Mouse (Mus musculus) liver, embryonic 14.5 days (tissue): ENCODE data around the gene Tmcc3.
A peak's percentile ranks its signal among the peaks of the same experiment; 100 is the strongest.

Experiments
- CTCF ChIP-seq: IDR thresholded peaks from 2 replicates; pipeline ENCODE4 v1.5.1; 2016; ENCODE audit warnings: antibody characterized with exemption, low read depth, control low read depth
- EP300 ChIP-seq: IDR thresholded peaks from 2 replicates; pipeline ENCODE4 v1.6.1; 2016; ENCODE audit warnings: antibody characterized with exemption, low read depth

GRCm38 (mm10) chr10:94408356-94409146, 96.8 kb downstream of the Tmcc3 start:
- TF ChIP-seq CTCF (peak; percentile 93), EP300 (no peak)
